Mouse (Mus musculus) heart, postnatal 0 days (tissue): ENCODE results near the gene Tfdp1. TPM values are rescaled to one million over a fixed set of nuclear protein-coding genes. Genes with fewer than 3 reads are reported as not detected.
A peak's percentile ranks its signal among the peaks of the same experiment; 100 is the strongest.

Experiments used
- ATAC-seq: fragments of 200-750 bp; cut with Nextera tagmentation; 2 replicates; pipeline ENCODE4 v1.8.0; 2017; ENCODE audit warnings: low read depth, moderate number of reproducible peaks, moderate library complexity; ENCODE audit not compliant: insufficient read depth
- DNase-seq: peaks from one replicate; pipeline ENCODE4 v3.0.0-alpha.2; 2016; ENCODE audit warnings: low spot score
- H3K27ac ChIP-seq: fragments of 300-500 bp; sonication (generic); 2 replicates; pipeline ENCODE4 v1.5.1; 2014; ENCODE audit warnings: low read depth, mild to moderate bottlenecking
- H3K27me3 ChIP-seq: fragments of 300-500 bp; sonication (generic); 2 replicates; pipeline ENCODE4 v1.6.1; 2014; ENCODE audit warnings: low read length, mixed read lengths; ENCODE audit not compliant: control insufficient read depth, insufficient read depth
- H3K36me3 ChIP-seq: fragments of 300-500 bp; sonication (generic); replicated peaks from 2 replicates; pipeline ENCODE4 v1.6.1; 2014; ENCODE audit warnings: low read length, mixed read lengths; ENCODE audit not compliant: control insufficient read depth, insufficient read depth
- H3K4me1 ChIP-seq: fragments of 300-500 bp; sonication (generic); 2 replicates; pipeline ENCODE4 v1.6.1; 2014; ENCODE audit warnings: antibody characterized with exemption; ENCODE audit not compliant: control insufficient read depth, insufficient read depth
- H3K4me2 ChIP-seq: fragments of 300-500 bp; sonication (generic); 2 replicates; pipeline ENCODE4 v1.6.1; 2014; ENCODE audit warnings: low read depth, mild to moderate bottlenecking, low read length, moderate library complexity
- H3K4me3 ChIP-seq: fragments of 300-500 bp; sonication (generic); 2 replicates; pipeline ENCODE4 v1.5.1; 2014; ENCODE audit warnings: low read depth, low read length
- H3K9ac ChIP-seq: fragments of 300-500 bp; sonication (generic); replicated peaks from 2 replicates; pipeline ENCODE4 v1.6.1; 2014; ENCODE audit warnings: low read depth, low read length, mixed read lengths
- H3K9me3 ChIP-seq: fragments of 300-500 bp; sonication (generic); replicated peaks from 2 replicates; pipeline ENCODE4 v1.6.1; 2016; ENCODE audit warnings: low read length; ENCODE audit not compliant: control insufficient read depth
- CTCF ChIP-seq: IDR thresholded peaks from 2 replicates; pipeline ENCODE4 v1.5.1; 2016; ENCODE audit warnings: antibody characterized with exemption, control low read depth, low read depth
- EP300 ChIP-seq: IDR thresholded peaks from 2 replicates; pipeline ENCODE4 v1.6.1; 2016; ENCODE audit warnings: antibody characterized with exemption, low read depth
- WGBS: fragments of 180-500 bp; shearing (Covaris S2); extraction: QIAGEN DNeasy Blood & Tissue Kit; methylation state at CpG from one replicate; pipeline ENCODE4 v1.1.7; 2014; 5-methylcytosine and 5-hydroxymethylcytosine counted together
- polyA plus RNA-seq: library from polyadenylated mRNA; unstranded; fragments of >200 nt; fragmentation: Nextera tagmentation; extraction: Ambion mirVana; gene quantifications from 2 replicates; pipeline ENCODE4 v1.2.1, GENCODE M21; 2015
- total RNA-seq: library from RNA; depleted of rRNA; stranded (reverse); fragments of >200 nt; gene quantifications from 2 replicates; pipeline ENCODE4 v1.2.3, GENCODE M21; 2014; ENCODE audit warnings: low replicate concordance; rRNA removed

Tfdp1 gene
- total and polyA plus RNA-seq, 2 experiments from 2014 or later: 38.6 to 47.4 TPM

- Histone ChIP-seq H3K9ac (no peak overlapping the region), H3K27ac (no peak overlapping the region), H3K27me3 (no peaks in the 10 kb centered on the region), H3K4me1 (no peaks in the 10 kb centered on the region), H3K4me3 (no peak overlapping the region), H3K9me3 (no peaks in the 10 kb centered on the region), H3K36me3 (no peaks in the 10 kb centered on the region), H3K4me2 (no peak overlapping the region)
- no peak for ATAC-seq
- DNase-seq: no peak
- WGBS: 86% methylated on average over 6 of the region's 6 CpGs
- TF ChIP-seq CTCF (no peak), EP300 (no peak)
Observed at GRCm38 (mm10) chr8:13420970-13421369, 82.4 kb downstream of the Tfdp1 start.

- WGBS: 49% methylated on average over 6 of the region's 6 CpGs
- Histone ChIP-seq H3K4me2 (no peak overlapping the region), H3K27me3 (no peaks in the 10 kb centered on the region), H3K4me1 (no peaks in the 10 kb centered on the region), H3K27ac (peak overlapping the region; percentile 54; the same call in 1 of the 2 replicates), H3K9ac (no peak overlapping the region), H3K36me3 (no peaks in the 10 kb centered on the region), H3K9me3 (no peaks in the 10 kb centered on the region), H3K4me3 (no peak overlapping the region)
- no peak for ATAC-seq
- TF ChIP-seq EP300 (no peak), CTCF (no peak)
- no peak for DNase-seq
Observed at GRCm38 (mm10) chr8:13427351-13427750, 88.8 kb downstream of the Tfdp1 start.

Other genes starting within 250 kb of the Tfdp1 start
- 8.2 and 13.1 TPM in 2 replicates for gene Pcid2, start 233.3 kb upstream of the Tfdp1 start, total RNA-seq
- gene Pcid2, start 233.3 kb upstream of the Tfdp1 start, polyA plus RNA-seq: 12.4 TPM in 2 replicates
- 140 and 158 TPM in 2 replicates for gene Cul4a, start 233.1 kb upstream of the Tfdp1 start, total RNA-seq
- gene Cul4a, start 233.1 kb upstream of the Tfdp1 start, polyA plus RNA-seq: 81.4 and 88.2 TPM in 2 replicates
- 317 and 327 TPM in 2 replicates for gene Lamp1, start 179.6 kb upstream of the Tfdp1 start, total RNA-seq
- gene Lamp1, start 179.6 kb upstream of the Tfdp1 start, polyA plus RNA-seq: 266 and 267 TPM in 2 replicates
- 4.4 and 9.9 TPM in 2 replicates for gene Grtp1, start 138.1 kb upstream of the Tfdp1 start, total RNA-seq
- 10.0 and 11.9 TPM in 2 replicates for gene Grtp1, start 138.1 kb upstream of the Tfdp1 start, polyA plus RNA-seq
- 252 and 255 TPM in 2 replicates for gene Adprhl1, start 84.6 kb upstream of the Tfdp1 start, total RNA-seq
- gene Adprhl1, start 84.6 kb upstream of the Tfdp1 start, polyA plus RNA-seq: 317 and 337 TPM in 2 replicates
- gene Dcun1d2, start 50.6 kb upstream of the Tfdp1 start, total RNA-seq: 31.8 and 37.7 TPM in 2 replicates
- gene Dcun1d2, start 50.6 kb upstream of the Tfdp1 start, polyA plus RNA-seq: 27.8 and 30.5 TPM in 2 replicates
- 9.0 and 10.8 TPM in 2 replicates for gene Tmco3, start 50.6 kb upstream of the Tfdp1 start, total RNA-seq
- gene Tmco3, start 50.6 kb upstream of the Tfdp1 start, polyA plus RNA-seq: 16.7 and 18.3 TPM in 2 replicates
- gene Atp4b, start 58.1 kb downstream of the Tfdp1 start, total RNA-seq: not detected in 2 replicates
- 0.08 and 0.14 TPM in 2 replicates for gene Atp4b, start 58.1 kb downstream of the Tfdp1 start, polyA plus RNA-seq
- gene Grk1, start 66.3 kb downstream of the Tfdp1 start, total RNA-seq: 0.42 TPM in 1 of 2 replicates, not detected in the other
- gene Grk1, start 66.3 kb downstream of the Tfdp1 start, polyA plus RNA-seq: not detected in 2 replicates
- 3.1 and 8.9 TPM in 2 replicates for gene Tmem255b, start 96.4 kb downstream of the Tfdp1 start, total RNA-seq
- 3.3 and 3.6 TPM in 2 replicates for gene Tmem255b, start 96.4 kb downstream of the Tfdp1 start, polyA plus RNA-seq
- 275 and 304 TPM in 2 replicates for gene Gas6, start 155.7 kb downstream of the Tfdp1 start, total RNA-seq
- 175 and 179 TPM in 2 replicates for gene Gas6, start 155.7 kb downstream of the Tfdp1 start, polyA plus RNA-seq
- not detected in 2 replicates for gene 1700029H14Rik, start 223.7 kb downstream of the Tfdp1 start, total RNA-seq
- gene 1700029H14Rik, start 223.7 kb downstream of the Tfdp1 start, polyA plus RNA-seq: not detected in 2 replicates